Mouse (Mus musculus) naive thymus-derived CD4-positive, alpha-beta T cell, adult 2 months (primary cell): ENCODE measurements around the gene 2300003K06Rik.
"Not testable (repeated sequence)": the region's sequence is repeated elsewhere in the genome, so short reads cannot be mapped to it uniquely, and the experiment has no call there.

ENCODE experiments used
- DNase-seq: peaks from one replicate; pipeline ENCODE4 v3.0.0-alpha.2; 2011; ENCODE audit warnings: low read depth

Gene 2300003K06Rik

DNA sequence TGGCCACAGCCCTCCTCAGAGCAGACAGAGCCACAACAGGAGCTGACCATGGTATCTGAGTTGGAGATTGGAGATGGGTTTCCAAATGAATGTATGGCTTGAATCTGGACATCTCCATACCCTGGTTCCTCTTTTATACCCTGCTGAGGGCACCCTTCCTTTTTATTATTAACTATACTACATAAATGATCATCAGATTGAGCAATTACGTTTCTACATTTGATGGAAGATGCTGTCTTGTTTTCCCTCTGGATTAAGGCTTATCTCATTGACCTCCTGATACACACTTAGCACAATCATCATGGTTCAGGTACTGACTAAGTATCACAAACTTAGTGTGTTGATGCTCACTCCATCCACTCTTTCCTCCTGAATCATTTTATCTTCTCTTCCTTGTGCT lies at the start of gene 2300003K06Rik:
Gene 2300003K06Rik (minus strand): TSS at position 101 of the 400 bp plus-strand sequence.
- no peak for DNase-seq

- not testable (repeated sequence) for DNase-seq
Observed at GRCm38 (mm10) chr11:99878887-99879286, 41.0 kb upstream of the 2300003K06Rik start, which contains the start of gene Gm11567. Gene Gm11567, plus strand, starts transcription at chr11:99879187.

GRCm38 (mm10) chr11:99873089-99873488 lies 35.2 kb upstream of the 2300003K06Rik start, which contains the start of gene Krtap9-1:
Gene Krtap9-1, plus strand, starts transcription at chr11:99873389.
- not testable (repeated sequence) for DNase-seq

DNA sequence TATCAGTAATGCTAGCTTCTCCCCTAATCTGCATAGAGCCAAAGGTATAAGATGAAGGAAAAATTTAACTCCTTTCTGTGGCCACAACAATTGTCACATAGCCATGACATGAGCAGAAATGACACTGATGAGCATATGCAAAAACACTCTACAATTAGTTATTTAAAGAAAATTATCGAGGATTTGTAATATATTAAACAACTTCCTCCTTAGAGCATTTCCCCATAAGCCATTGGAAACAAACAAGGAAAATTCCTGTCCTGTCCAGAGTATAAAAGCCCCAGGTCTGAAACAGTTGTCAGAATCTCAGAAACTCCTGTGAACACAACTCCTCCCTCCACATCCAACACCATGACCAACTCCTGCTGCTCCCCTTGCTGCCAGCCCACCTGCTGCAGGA lies 26.3 kb upstream of the 2300003K06Rik start, which contains the start of gene Gm11559:
Gene Gm11559 (plus strand): TSS at position 301 of the 400 bp plus-strand sequence.
- not testable (repeated sequence) for DNase-seq

DNA sequence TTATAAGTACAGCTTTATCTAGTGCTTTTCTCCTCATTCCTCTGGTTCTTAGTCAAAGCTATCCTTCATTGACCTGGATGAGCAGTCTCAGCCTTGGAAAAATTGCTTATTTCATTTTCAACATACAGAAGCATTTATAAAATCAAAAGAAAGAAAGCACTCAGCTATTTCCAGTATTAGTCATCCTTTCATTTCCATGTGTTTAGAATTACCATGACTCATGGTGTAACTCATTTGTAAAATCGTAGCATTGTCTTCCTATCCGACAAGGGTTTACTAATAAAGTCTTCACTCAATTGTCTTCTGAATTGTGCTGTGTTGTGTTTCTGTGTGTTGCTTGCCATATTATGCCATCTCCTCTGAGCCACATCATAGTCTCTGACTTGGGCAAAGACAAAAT lies 20.9 kb upstream of the 2300003K06Rik start:
- DNase-seq: no peak

DNA sequence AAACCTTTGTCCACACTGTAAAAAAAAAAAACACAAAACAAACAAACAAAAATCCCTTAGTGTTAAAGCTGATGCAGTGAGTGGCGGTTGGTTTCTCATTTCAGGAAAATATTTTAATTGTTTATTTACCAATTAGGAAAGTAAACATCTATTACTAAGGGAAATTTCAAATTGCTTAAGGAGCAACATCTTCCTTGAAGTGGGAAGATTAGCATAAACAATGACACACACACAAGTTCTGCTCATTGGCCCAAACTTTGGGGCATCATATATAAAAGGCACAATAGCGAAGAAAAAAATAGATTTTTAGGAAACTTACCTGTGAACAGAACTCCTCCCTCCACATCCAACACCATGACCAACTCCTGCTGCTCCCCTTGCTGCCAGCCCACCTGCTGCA lies 19.8 kb upstream of the 2300003K06Rik start, which contains the start of gene Gm11568:
Gene Gm11568 (plus strand): TSS at position 301 of the 400 bp plus-strand sequence.
- no peak for DNase-seq

DNA sequence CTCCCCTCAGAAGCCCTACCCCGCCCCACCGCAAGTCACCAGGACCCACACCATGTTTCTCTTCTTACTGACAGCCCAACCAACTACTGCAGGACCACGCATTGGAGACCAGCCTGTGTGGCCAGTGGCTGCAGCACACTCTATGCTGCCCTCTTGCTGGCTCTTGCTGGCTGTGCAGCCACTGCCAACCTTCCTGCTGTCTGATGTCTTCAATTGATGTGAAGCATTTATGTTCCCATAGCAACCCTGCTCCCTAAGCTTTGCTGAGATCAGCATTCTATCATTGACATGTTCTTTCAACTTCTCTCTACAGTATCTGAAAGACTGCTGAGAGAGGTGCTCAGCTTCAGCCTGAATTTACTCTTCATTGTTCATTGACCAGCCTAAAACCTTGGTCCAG lies 16.3 kb upstream of the 2300003K06Rik start:
- DNase-seq: no peak

DNA sequence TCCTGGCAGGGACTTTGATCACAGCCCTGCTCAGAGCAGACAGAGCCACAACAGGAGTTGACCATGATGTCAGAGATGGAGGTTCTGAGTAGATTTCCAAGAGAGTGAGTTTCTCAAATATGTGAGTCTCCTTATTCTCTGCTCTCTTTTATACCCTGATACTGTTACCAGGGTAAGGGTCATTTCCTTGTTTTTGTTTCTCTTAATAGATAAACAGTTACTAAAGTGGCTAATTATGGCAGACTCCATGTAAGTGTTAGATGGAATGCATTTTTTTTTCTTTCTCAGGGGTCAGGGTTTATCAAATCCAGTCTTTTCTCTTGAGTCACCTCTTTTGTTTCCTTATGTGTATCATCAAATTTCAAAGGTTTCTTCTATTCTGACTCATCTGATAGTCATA lies 13.6 kb upstream of the 2300003K06Rik start, which contains the start of gene Krtap4-16:
Gene Krtap4-16 (minus strand): TSS at position 101 of the 400 bp plus-strand sequence.
- no peak for DNase-seq

DNA sequence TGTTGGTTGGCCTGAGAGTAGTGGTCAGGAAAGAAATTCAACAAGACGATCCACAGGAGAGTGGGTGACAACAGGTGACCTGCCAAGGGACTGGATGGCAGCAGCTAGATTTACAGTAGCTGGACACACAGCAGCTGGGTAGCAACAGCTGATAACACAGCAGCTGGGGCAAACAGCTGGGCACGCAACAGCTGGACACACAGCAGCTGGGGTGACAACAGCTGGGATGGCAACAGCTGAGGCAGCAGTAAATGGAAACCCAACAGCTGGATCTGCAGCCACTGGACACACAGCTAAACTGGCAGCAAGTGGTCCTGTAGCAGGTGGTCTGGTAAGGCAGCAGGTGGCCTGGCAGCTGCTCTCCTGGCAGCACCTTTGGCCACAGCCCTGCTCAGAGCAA lies 8.9 kb upstream of the 2300003K06Rik start:
- no peak for DNase-seq

DNA sequence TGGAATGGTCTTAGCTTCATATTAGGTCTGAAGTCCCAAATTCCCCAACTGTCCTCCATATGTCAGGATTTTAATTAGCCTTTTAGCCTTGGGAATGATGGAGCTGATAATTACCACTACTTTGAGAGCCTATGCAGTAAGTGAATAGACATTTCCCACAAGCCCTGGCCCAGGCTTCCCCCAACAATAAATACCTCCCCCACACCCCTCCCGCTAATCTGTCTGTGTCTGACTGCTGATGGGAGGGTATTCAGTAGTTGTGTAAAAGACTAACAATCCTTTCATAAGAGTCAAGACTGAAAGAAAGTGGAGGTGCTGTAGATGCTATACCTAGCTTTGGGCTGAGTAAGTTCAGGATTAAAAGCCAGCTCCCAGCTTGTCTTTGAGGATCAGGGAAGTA lies 4.3 kb upstream of the 2300003K06Rik start:
- DNase-seq: no peak

DNA sequence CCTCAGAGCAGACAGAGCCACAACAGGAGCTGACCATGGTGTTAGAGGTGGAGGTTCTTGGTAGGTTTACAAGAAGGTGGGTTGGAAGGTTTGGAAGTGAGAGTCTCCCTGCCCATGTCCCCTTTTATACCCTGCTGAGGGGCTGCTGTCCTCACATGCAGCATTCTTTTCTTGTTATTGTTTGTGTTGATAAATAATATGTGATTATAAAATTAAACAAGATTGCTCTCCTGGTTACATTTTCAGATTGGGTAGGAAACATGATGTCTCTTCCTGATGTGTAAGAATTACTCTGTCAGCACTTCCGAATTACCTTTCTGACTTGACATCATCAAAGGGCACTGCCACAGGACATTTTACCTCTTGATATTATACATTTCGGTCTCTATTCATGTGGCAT lies 22.3 kb downstream of the 2300003K06Rik start, which contains the start of gene Gm11564:
Gene Gm11564 (minus strand): TSS at position 101 of the 400 bp plus-strand sequence.
- not testable (repeated sequence) for DNase-seq

DNA sequence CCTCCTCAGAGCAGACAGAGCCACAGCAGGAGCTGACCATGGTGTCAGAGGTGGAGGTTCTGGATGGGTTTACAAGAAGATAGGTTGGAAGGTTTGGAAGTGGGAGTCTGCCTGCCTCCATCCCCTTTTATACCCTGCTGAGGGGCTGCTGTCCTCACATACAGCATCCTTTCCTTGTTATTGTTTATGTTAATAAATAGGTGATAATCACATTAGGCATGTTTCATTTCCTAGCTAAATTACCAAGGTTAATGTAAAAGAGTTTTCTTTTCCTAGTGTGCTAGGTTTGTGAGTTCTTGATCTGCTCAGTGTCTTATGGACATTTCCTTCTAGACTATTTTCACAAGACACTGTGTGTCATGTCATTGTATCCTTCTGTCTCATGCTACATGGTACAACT lies 28.1 kb downstream of the 2300003K06Rik start, which contains the start of gene Krtap4-13:
Gene Krtap4-13 (minus strand): TSS at position 101 of the 400 bp plus-strand sequence.
- not testable (repeated sequence) for DNase-seq

DNA sequence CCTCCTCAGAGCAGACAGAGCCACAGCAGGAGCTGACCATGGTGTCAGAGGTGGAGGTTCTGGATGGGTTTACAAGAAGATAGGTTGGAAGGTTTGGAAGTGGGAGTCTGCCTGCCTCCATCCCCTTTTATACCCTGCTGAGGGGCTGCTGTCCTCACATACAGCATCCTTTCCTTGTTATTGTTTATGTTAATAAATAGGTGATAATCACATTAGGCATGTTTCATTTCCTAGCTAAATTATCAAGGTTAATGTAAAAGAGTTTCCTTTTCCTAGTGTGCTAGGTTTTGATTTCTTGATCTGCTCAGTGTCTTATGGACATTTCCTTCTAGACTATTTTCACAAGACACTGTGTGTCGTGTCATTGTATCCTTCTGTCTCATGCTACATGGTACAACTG lies 33.5 kb downstream of the 2300003K06Rik start, which contains the start of gene Gm11554:
Gene Gm11554 (minus strand): TSS at position 101 of the 400 bp plus-strand sequence.
- not testable (repeated sequence) for DNase-seq

DNA sequence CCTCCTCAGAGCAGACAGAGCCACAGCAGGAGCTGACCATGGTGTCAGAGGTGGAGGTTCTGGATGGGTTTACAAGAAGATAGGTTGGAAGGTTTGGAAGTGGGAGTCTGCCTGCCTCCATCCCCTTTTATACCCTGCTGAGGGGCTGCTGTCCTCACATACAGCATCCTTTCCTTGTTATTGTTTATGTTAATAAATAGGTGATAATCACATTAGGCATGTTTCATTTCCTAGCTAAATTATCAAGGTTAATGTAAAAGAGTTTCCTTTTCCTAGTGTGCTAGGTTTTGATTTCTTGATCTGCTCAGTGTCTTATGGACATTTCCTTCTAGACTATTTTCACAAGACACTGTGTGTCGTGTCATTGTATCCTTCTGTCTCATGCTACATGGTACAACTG lies 39.0 kb downstream of the 2300003K06Rik start, which contains the start of gene Gm11569:
Gene Gm11569 (minus strand): TSS at position 101 of the 400 bp plus-strand sequence.
- not testable (repeated sequence) for DNase-seq

- no peak for DNase-seq
Observed at GRCm38 (mm10) chr11:99793367-99793766, 44.5 kb downstream of the 2300003K06Rik start, which contains the start of gene Gm11596. Gene Gm11596, minus strand, starts transcription at chr11:99793467.
